ENCODE assay signal across 28 mouse cellular contexts in the genomic region with DNA sequence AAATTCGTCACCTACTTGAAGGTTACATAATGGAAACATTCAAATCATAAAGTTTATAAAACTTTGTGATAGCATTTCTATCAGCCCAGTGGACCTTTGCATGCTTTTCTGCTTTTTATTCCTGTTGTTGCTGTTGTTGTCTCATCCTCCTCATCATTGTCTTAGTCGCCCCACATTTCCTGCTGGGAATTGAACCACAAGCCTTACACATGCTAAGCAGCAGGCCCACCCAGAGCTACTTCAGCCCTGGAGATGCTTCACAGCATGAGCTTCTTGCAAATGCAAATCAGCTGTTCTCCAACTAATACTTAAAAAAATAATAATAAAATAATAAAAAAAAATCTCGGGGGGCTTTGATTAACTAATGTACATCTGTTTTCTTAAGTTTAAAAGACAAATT.
"Had no signal": no experiment of that assay in that cellular context is flagged by ENCODE, and none has a peak within 500 bp of the region (broad histone marks: within the 10 kb centered on the region; RNA-seq: fewer than 3 reads in every experiment).

No protein-coding gene starts in this region.

- H3K36me3 ChIP-seq: heart, embryonic 13.5 days; heart, embryonic 15.5 days; hindbrain, embryonic 13.5 days; hindbrain, embryonic 15.5 days; kidney, embryonic 15.5 days; limb, embryonic 13.5 days; limb, embryonic 15.5 days; liver, embryonic 12.5 days had no signal

- H3K4me2 ChIP-seq: heart, embryonic 11.5 days; heart, embryonic 13.5 days; heart, embryonic 15.5 days; hindbrain, embryonic 13.5 days; hindbrain, embryonic 15.5 days; kidney, embryonic 15.5 days; limb, embryonic 13.5 days; limb, embryonic 15.5 days; liver, embryonic 12.5 days had no signal

- H3K9ac ChIP-seq: heart, embryonic 13.5 days; heart, embryonic 15.5 days; hindbrain, embryonic 13.5 days; hindbrain, embryonic 15.5 days; kidney, embryonic 15.5 days; limb, embryonic 13.5 days; limb, embryonic 15.5 days; liver, embryonic 12.5 days; liver, embryonic 14.5 days had no signal

- H3K27ac ChIP-seq: gastrocnemius, adult 2 months; heart, adult 2 months; heart, embryonic 13.5 days; heart, embryonic 15.5 days; hindbrain, embryonic 13.5 days; hindbrain, embryonic 15.5 days; hindbrain, postnatal 0 days; kidney, embryonic 15.5 days; kidney, postnatal 0 days; left cerebral cortex, adult 2 months; limb, embryonic 13.5 days; limb, embryonic 15.5 days; liver, embryonic 12.5 days; liver, embryonic 14.5 days had no signal

- ATAC-seq: hindbrain, postnatal 0 days; intestine, embryonic 16.5 days; liver, embryonic 12.5 days had no signal

- H3K4me1 ChIP-seq: heart, embryonic 13.5 days; heart, embryonic 15.5 days; hindbrain, embryonic 13.5 days; hindbrain, embryonic 15.5 days; kidney, embryonic 15.5 days; limb, embryonic 13.5 days; limb, embryonic 15.5 days; liver, embryonic 12.5 days had no signal

- H3K27me3 ChIP-seq: heart, embryonic 13.5 days; heart, embryonic 15.5 days; hindbrain, embryonic 13.5 days; hindbrain, embryonic 15.5 days; kidney, embryonic 15.5 days; limb, embryonic 15.5 days; liver, embryonic 12.5 days had no signal

- DNase-seq: gastrocnemius, adult 2 months; gastrocnemius, postnatal 10 days; gastrocnemius, postnatal 25 days; heart, adult 2 months; heart, postnatal 14 days; heart, postnatal 36 days; kidney, adult 11 months; kidney, adult 2 months; kidney, adult 9 months; kidney, postnatal 14 days; kidney, postnatal 36 days; layer of hippocampus, adult 9-11 months; layer of hippocampus, postnatal 36 days; left cerebral cortex, postnatal 4 days had no signal

- H3K4me3 ChIP-seq: gastrocnemius, adult 2 months; heart, adult 2 months; heart, embryonic 13.5 days; heart, embryonic 15.5 days; hindbrain, embryonic 13.5 days; hindbrain, embryonic 15.5 days; kidney, embryonic 15.5 days; left cerebral cortex, adult 2 months; limb, embryonic 13.5 days; limb, embryonic 15.5 days; liver, embryonic 12.5 days had no signal

- H3K9me3 ChIP-seq: heart, embryonic 13.5 days; heart, embryonic 15.5 days; hindbrain, embryonic 13.5 days; hindbrain, embryonic 15.5 days; kidney, embryonic 15.5 days; limb, embryonic 13.5 days; limb, embryonic 15.5 days; liver, embryonic 12.5 days had no signal
